Mouse (Mus musculus): ENCODE measurements around the gene Stk36.

The Stk36 gene

DNA sequence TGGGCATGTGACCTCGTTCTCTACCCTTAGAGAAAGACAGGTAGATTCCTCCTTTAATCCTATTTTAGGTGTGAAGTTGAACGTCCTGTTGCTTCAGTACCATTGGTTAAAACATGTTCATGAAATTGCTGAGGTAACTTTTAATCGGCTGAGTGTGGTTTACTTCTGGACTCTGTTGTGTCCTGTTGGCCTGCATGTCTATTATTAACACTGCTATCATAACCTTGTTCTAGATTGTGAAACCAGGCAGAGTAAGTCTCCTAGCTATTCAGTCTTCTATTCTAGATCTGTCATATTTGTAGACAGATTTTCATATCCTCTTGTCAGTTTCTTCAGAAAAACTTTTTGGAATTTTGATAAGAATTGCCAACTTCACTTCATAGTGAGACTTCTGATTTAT is 67.1 kb downstream of the Stk36 start:
- no peak for DNase-seq (ENCODE audit: low spot score)

DNA sequence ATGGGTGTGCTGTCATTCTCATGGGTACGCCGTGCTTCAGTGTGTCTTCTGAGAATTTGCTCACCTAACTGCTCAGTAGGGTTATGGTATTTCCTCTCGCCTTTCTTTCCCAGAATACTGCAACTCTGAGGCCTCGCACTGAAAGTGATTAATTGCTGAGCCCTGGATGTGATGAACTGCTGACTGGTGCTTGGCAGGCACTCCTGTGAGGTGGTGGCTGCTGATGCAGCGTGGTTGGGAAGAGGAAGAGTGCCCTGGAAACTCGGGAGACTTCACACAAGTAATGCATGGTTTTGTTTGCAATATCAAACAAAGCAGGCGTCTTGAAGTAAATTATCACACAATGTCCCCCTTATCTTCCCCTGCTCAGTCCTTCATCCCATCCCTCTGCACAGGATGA is 71.5 kb downstream of the Stk36 start:
- no peak for DNase-seq (ENCODE audit: low spot score)

DNA sequence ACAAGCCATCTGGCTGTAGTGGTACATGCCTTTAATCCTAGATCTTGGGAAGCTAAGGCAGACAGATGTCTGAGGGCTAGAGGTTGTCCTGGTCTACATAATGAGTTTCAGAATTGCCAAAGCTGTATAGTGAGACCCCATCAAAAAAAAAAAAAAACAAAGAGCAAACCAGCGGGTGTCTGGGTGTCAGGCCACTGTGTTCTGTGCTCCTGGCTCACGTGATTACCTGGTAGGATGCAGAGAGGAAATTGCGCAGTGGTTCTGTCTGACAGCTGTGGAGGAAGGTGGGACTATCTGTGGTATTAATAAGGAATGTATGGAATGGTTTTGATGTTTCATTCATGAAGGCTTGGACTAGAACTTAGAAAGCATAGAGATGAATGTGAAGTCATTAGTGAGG is 75.6 kb downstream of the Stk36 start:
- no peak for DNase-seq (ENCODE audit: low spot score)

DNA sequence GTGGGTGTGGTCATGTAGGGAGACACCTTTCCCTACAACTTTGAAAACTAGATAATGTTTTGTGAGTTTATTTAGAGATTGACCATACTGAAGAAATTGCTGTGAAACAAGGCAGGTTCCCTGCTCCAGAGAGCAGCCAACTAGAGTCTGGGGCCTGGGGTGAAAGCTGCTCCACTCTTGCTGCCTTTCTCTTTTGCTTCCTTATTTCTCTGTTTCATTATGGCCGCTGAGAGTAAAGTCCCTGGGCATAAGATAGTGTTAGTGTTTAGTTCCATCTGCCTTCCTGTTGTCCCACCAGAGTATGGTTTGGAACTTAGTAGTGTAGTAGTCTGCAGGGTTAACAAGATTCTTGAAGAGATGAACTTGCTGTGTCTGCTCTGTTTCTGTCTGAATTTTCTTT is 76.6 kb downstream of the Stk36 start:
- no peak for DNase-seq (ENCODE audit: low spot score)

Data from urinary bladder, postnatal 10 days (tissue).